Mouse (Mus musculus) hindlimb bud, embryonic 11.5 days (tissue): ENCODE results near the gene Wdr95.

Experiments used
- DNase-seq: peaks from one replicate; pipeline ENCODE4 v3.0.0-alpha.2; 2012; ENCODE audit warnings: low read depth, low spot score; ENCODE audit errors: extremely low spot score

The Wdr95 gene

GRCm38 (mm10) chr5:149527999-149528729, at the start of gene Wdr95:
Wdr95 (plus strand) TSS chr5:149528679.
- no peak for DNase-seq

DNA sequence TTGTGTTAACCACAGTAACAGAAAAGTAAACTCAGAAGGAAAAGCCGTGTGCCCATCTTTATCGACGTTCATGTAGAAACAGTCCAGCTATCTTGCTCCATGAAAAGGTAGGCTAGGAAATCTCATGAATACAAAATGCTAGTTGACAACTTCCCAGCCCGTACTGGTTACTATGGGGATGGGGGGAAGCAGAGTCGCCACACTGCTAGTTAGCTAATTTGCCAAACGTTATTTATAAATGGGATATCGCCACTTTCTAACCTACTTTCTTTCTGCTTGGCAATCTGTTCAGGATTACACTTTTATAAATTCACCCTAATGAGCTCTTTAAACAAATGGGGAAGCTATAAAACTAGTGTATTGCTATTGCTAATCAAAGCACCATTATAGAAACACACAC, 46.6 kb upstream of the Wdr95 start:
- DNase-seq, result no peak

GRCm38 (mm10) chr5:149483321-149484052, 45.0 kb upstream of the Wdr95 start:
- DNase-seq, result no peak

GRCm38 (mm10) chr5:149484270-149484669, 44.2 kb upstream of the Wdr95 start:
- no peak for DNase-seq

DNA sequence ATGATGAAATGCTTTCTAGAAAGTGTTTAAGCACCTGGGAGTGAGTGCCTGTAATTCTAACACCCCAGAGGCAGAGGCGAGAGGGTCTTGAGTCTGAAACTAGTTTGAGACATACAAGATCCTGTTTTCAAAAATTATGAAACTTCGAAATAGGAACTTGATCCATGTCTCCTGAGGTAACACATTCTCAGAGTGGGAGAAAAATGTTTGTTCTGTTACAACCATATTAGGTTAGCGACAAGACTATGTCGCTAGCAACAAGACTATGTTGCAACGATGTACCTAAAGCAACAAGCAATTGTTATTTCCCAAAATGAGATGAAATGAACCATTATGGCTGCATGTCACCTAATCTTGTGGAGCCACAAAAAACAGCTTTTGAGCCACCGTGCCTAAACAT, 43.0 kb upstream of the Wdr95 start:
- no peak for DNase-seq

- no peak for DNase-seq
Measured at GRCm38 (mm10) chr5:149488360-149489021, 40.0 kb upstream of the Wdr95 start.

DNA sequence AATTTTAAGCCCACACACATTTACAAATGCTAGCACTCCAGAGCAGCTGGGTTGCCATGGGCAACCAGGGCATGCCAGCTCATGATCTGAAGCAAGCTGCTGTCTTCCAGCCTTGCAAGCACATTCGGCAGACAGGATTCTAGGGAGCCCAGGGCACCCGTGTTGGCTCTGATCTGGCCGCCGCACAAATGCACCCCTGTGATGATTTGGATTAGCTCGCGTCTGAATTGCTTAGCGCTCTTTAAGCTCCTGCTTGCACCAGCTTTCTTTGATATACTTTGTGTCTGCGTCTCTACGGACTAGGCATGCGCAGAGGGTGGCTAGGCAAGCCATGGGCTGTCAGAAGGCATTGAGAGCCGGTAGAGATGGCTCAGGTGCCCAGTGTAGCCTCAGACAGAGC, 39.3 kb upstream of the Wdr95 start:
- DNase-seq, result no peak

DNA sequence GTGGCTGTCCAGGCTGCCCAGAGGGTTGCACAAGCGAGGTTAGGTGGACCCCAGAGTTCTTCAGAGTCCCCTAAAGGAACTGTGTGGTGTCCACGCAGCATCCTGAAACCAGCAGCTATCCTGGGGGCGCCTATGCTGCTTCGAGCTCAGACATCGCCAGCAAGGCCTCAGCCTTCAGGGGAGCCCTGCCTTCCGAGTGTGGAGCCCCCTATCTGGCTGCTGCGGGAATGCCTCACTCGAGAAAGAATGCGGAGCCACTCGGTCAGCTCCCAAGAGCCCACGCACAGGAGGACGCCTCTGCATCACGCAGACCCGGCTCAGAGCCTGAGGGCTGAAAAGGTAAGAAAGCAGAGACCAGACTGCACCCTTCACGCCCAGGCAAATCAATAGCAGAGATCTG, 38.2 kb upstream of the Wdr95 start:
- no peak for DNase-seq

DNA sequence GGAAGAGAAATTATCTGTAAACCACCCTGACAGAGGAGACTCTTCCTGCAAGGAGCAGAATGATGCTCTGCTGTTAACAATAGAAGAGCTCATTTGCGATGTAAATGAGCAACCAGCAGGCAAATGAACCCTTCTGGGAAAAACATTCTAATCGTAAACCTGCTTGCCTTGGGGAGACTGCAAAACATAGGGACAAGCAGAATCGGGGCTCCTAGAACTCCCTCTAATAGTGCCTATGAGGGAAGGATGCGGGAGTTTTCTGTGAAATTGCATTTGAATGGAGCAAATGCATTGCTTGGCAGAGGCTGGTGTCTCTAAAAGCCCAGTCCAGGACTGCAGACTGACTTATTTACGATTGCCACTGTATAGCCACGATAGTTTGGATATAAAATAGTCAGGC, 32.8 kb upstream of the Wdr95 start:
- DNase-seq, result no peak

- no peak for DNase-seq
Measured at GRCm38 (mm10) chr5:149496401-149497066, 31.9 kb upstream of the Wdr95 start.

- DNase-seq, result no peak
Measured at GRCm38 (mm10) chr5:149499936-149500335, 28.5 kb upstream of the Wdr95 start.

DNA sequence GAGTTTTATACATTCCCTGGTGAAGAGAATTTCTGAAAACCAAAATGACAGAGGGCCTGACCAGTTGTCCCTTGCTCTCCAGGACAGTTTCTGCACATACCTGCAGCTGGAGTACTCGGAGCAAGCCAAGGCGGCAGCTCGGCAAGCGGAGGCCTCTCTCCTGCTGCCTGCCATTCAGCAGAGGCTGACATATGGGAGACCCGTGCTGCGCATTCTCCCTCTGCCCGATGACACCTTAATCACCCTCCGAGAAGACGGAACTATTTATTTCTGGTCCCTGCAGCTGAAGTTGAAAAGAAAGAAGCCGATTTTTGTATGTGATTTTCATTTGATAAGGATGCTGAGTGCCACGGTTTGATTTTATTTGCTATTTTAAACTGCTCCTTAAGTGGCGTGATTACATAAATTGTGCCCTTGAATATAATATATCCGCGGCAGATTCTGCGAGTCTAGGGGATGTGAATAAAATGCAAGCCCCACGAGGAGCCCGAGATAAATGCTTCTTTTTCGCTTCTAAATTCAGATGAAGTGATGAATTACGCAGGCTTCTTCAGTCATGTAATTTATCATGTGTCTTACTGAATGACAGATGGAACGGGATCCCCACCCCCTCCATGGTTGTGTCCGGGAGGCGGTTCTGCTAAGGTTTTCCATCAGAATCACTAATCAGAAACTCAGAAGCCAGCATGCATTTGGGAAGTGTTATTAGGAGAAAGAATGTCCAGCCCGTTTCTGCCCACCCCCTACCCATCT, 24.9 kb upstream of the Wdr95 start:
- no peak for DNase-seq

DNA sequence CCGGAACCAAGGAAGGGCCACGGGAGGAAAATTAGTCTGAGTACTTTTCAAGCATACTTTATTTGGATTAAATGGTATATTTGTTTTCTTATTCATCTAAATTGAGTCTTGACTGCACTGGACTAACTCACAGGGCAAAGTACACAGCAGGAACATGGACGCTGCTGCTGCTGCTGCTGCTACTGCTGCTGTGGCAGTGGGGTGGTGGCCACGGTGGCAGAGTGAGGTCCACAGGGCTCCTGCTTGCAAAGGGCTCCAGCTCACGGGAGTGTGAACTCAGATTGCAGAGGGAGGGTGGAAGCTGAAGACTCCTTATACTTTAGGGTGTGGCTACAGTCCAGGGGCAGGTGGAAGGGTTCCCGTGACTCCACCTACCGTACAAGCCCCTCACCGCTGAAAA, 23.5 kb upstream of the Wdr95 start:
- no peak for DNase-seq

GRCm38 (mm10) chr5:149506033-149506432, 22.4 kb upstream of the Wdr95 start:
- no peak for DNase-seq

DNA sequence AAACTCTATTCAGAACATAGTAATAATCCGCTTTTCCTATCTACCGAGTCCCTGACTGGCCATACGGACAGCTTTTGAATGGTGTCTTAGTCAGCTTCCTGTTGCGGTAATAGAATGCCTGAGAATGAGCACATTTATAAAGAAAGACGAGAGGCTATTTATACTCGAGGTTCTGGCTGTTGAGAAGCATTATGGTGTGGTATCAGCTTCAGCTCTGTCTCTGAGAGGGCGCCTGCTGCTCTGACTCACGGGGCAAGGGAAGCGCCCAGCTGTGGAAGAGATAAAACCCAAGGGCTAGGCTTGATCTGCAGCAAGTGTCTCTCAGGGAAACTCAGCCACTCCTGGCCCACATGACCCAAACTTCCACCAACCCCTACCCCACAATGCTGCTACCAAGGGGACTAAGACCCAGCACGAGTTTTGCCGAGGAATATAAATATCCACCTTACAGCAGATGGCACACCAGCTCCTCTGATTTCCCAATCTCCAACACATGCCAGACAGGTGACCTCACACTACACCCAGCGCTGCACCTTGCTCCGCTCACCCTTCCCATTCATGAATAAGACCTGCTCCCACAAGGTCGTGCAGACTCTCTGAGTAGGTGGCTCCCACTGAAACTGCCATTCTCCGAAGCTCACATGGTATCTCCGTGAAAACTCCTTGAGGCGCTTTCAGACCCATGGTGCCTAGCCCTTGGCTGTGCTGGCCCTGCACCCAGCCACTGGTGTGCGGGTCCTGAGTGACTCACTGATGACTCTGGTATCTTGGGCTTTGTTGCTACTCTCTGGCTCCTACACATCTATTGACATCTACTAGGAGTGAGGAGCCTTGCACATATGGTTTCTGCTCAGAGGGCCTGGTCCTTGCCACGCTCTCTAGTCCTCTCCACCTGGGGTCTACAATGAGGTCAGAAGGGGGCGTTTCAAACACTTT, 20.1 kb upstream of the Wdr95 start:
- no peak for DNase-seq

DNA sequence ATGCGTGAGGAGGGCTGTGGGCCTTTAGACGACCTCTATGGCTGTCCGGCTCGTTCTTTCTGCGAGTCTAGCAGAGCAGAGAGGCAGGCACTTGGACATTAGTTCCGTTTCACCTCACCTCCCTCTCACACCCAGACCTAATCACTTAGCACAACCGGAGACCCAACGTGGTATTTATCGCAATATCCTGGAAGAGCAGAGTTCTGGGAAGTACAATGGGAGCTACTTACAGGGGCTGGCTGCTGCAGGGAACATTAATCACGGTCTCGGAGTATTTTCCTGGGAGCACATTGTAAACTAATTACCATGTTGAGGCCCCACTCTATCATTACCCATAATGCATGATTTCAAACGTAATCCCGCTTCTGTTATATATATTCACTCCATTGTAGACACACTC, 18.2 kb upstream of the Wdr95 start:
- DNase-seq, result no peak

GRCm38 (mm10) chr5:149512695-149513094, 15.8 kb upstream of the Wdr95 start:
- DNase-seq, result no peak

DNA sequence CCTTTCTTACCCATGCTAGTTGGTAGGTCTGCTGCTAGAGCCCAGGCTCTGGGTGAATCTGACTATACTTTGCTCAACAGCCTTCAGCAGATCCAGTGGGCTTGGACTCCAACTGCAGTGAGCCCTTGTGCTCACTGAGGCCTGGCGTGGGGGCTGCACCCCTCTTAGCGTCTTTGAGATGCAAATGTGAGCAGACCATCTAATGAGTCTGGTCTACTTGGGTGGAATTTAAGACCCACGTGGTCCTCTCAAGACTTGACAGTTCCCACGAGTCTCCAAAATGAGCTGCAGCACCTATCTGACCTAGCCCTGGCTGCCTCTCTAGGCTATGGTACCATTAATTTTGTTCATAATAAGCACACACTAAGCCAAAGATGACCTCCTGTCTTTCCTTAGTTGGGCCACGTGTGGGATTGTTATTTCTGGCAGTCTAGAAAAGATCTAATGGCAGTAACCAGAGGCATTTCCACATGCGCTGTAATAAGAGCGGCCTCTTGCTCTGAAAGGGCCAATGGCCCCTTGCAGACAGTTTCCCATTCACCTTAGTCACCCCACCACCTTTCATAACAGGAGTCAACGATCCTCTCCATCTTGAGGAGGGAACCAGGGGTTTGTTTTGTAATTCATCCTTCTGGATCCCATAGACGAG, 14.9 kb upstream of the Wdr95 start:
- no peak for DNase-seq

- no peak for DNase-seq
Measured at GRCm38 (mm10) chr5:149514087-149514671, 14.3 kb upstream of the Wdr95 start.
